In the genomic region with DNA sequence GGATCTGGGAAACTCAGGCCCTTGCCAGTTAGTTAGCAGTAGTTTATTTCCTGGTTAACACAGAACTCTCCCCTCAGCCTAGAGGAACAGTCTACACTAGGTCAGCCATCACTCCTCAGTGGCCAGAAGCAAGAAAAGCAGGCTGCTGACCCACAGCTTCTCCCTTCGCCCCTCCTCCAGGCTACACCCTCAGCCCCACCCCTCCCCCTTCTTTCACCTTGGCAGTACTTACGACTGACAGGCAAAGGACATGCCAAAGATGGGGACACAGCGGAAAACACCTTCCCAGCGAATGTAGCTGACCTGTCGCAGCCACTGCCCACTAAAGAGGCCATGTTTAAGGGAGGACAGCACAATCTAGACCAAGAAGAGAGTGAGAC, we compare ENCODE assay signal across 1 mouse cellular context.
TF ChIP-seq lines count a peak whose summit lies in the region.

No protein-coding gene starts in this region.

TF ChIP-seq in MEL, 35 proteins besides CTCF, POLR2A, EP300 and RAD21:
- TF ChIP-seq GATA1 (IDR thresholded peaks at IDR 0.05; ENCODE audit: low read depth, low read length) (no peak), MYC (IDR thresholded peaks at IDR 0.05; ENCODE audit: low read depth, low read length) (no peak), TBP (IDR thresholded peaks at IDR 0.05; ENCODE audit: low read depth, low read length) (no peak), KAT2A (conservative IDR thresholded peaks at IDR 0.05; ENCODE audit: low read depth, low read length) (no peak), MXI1 (IDR thresholded peaks at IDR 0.05; ENCODE audit: low read depth, low read length) (no peak), GABPA (IDR thresholded peaks at IDR 0.05; ENCODE audit: low read depth, low read length) (no peak), ETS1 (IDR thresholded peaks at IDR 0.05; ENCODE audit: low read depth, low read length) (no peak), BHLHE40 (IDR thresholded peaks at IDR 0.05; ENCODE audit: borderline replicate concordance, low read depth, low read length) (no peak), MEF2A (IDR thresholded peaks at IDR 0.05; ENCODE audit: extremely low read depth, insufficient replicate concordance, low read depth, low read length, poor library complexity, severe bottlenecking) (no peak), MAX (IDR thresholded peaks at IDR 0.05; ENCODE audit: low read length) (no peak), CHD2 (IDR thresholded peaks at IDR 0.05; ENCODE audit: low read length) (no peak), MYB (IDR thresholded peaks at IDR 0.05; ENCODE audit: low read depth, low read length) (no peak), POLR2AphosphoS2 (IDR thresholded peaks at IDR 0.05; ENCODE audit: low read length) (no peak)
